Mouse (Mus musculus) forebrain, postnatal 0 days (tissue): ENCODE results near the gene Ctbp2. TPM values are rescaled to one million over a fixed set of nuclear protein-coding genes. Genes with fewer than 3 reads are reported as not detected.
A peak's percentile ranks its signal among the peaks of the same experiment; 100 is the strongest.

ENCODE experiments used
- ATAC-seq: fragments of 200-750 bp; cut with Nextera tagmentation; 2 replicates; pipeline ENCODE4 v1.8.0; 2017; ENCODE audit warnings: mild to moderate bottlenecking, moderate library complexity
- DNase-seq: peaks from one replicate; pipeline ENCODE4 v3.0.0-alpha.2; 2015
- H3K27ac ChIP-seq: fragments of 300-500 bp; sonication (generic); 2 replicates; pipeline ENCODE4 v1.5.1; 2014; ENCODE audit warnings: low read depth, mild to moderate bottlenecking, antibody characterized with exemption, low read length, moderate library complexity, mixed read lengths
- H3K27me3 ChIP-seq: fragments of 300-500 bp; sonication (generic); 2 replicates; pipeline ENCODE4 v1.6.1; 2014; ENCODE audit warnings: mild to moderate bottlenecking, low read length, mixed read lengths; ENCODE audit not compliant: insufficient read depth
- H3K36me3 ChIP-seq: fragments of 300-500 bp; sonication (generic); 2 replicates; pipeline ENCODE4 v1.6.1; 2014; ENCODE audit warnings: mild to moderate bottlenecking, moderate library complexity; ENCODE audit not compliant: insufficient read depth
- H3K4me1 ChIP-seq: fragments of 300-500 bp; sonication (generic); 2 replicates; pipeline ENCODE4 v1.6.1; 2014; ENCODE audit warnings: antibody characterized with exemption; ENCODE audit not compliant: insufficient read depth
- H3K4me2 ChIP-seq: fragments of 300-500 bp; sonication (generic); 2 replicates; pipeline ENCODE4 v1.6.1; 2014; ENCODE audit warnings: low read depth, mild to moderate bottlenecking, moderate library complexity
- H3K4me3 ChIP-seq: fragments of 300-500 bp; sonication (generic); 2 replicates; pipeline ENCODE4 v1.5.1; 2014; ENCODE audit warnings: low read depth, low read length, mixed read lengths
- H3K9ac ChIP-seq: fragments of 300-500 bp; sonication (generic); 2 replicates; pipeline ENCODE4 v1.6.1; 2014; ENCODE audit warnings: mild to moderate bottlenecking
- H3K9me3 ChIP-seq: fragments of 300-500 bp; sonication (generic); 2 replicates; pipeline ENCODE4 v1.6.1; 2016; ENCODE audit warnings: low read length
- CTCF ChIP-seq: sonication (generic); IDR thresholded peaks from 2 replicates; pipeline ENCODE4 v1.5.1; 2016; ENCODE audit warnings: antibody characterized with exemption, control low read depth, low read depth
- WGBS: fragments of 180-500 bp; shearing (Covaris S2); extraction: QIAGEN DNeasy Blood & Tissue Kit; methylation state at CpG from one replicate; pipeline ENCODE4 v1.1.7; 2014; 5-methylcytosine and 5-hydroxymethylcytosine counted together
- polyA plus RNA-seq: library from polyadenylated mRNA; unstranded; fragments of >200 nt; fragmentation: Nextera tagmentation; extraction: Ambion mirVana; gene quantifications from 2 replicates; pipeline ENCODE4 v1.2.1, GENCODE M21; 2015
- total RNA-seq: library from RNA; depleted of rRNA; stranded (reverse); fragments of >200 nt; gene quantifications from 2 replicates; pipeline ENCODE4 v1.2.3, GENCODE M21; 2014; rRNA removed

The Ctbp2 gene
- total RNA-seq (63.3 and 80.3 TPM in 2 replicates), polyA plus RNA-seq (32.4 and 35.2 TPM in 2 replicates)

DNA sequence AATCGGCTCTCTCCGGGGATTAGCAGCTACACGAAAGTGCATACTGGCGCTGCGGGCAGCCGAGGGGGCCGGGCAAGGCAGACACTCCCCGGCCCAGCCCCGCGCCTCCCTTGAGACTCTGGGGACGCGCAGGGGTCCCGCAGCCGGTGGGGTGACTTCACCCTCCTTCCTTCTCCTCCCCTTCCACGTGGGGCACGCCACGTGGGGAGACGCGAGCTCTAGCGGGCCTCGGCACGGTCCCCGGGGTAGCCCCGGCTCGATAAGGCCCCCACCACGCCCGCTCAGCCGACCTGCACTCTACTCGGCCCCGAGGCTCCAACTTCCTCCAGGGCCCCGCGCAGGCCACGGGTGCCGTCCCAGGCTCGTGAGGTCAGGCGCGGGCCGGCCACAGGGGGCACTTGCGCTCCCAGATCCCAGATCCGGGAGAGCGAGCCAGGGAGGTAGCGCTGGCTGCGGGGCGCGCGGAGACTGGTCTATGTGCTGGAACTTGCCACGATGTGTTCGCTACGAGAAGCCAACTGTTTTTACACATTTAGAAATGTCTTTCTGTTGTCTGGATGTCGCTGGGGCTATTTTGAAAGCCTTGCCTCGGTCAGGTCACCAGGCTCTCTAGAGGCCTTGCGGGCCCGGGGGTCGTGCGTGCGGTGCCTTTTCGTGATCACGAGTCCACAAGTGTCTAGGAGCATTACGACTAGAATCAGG, at the start of gene Ctbp2:
Gene Ctbp2, minus strand, starts transcription at position 356 of the 702 bp plus-strand sequence.
- TF ChIP-seq CTCF, result peak; percentile 63
- Histone ChIP-seq H3K9ac (peak within 1 kb of the TSS; percentile 80), H3K36me3 (no peaks in the 10 kb centered on the region), H3K4me2 (peak within 1 kb of the TSS; percentile 99), H3K27me3 (no peaks in the 10 kb centered on the region; the same call in 1 of the 2 replicates), H3K4me3 (peak within 1 kb of the TSS; percentile 79), H3K9me3 (no peaks in the 10 kb centered on the region), H3K4me1 (peaks cover 4% of the 10 kb centered on the region; the same call in 1 of the 2 replicates), H3K27ac (peak within 1 kb of the TSS; percentile 89)
- ATAC-seq (peak; percentile 83), DNase-seq (peak; percentile 82)
- under 1% methylated on average over 59 of the region's 59 CpGs for WGBS

DNA sequence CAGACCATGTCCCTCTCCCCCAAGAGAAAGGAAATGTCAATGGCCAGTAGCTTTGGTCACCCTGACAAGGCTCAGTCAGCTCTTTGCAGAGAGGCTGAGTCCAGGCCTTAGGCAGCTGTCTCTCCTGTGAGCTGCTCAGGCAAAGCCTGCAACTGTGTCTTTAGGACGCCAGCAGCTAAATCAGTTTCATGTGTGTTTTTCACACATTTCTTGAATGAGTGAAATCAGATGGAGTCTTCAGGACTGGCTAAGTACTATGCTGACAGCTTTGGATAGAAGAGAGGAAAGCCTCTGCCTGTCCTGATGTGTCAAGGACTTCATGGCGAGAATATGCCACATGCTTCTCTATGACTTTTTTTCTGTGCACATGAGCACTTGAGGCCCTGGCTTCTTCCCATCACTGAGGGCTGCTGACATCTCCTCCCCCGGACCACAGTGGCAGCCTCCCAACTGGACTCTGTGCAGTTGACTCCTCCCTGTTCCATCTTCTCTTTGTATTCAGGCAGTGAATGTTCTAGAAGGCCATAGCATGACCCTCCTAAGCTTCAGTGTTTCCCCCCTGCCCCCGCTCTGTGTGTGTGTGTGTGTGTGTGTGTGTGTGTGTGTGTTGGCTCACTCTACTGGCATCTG, 47.4 kb upstream of the Ctbp2 start:
- Histone ChIP-seq H3K27me3 (no peaks in the 10 kb centered on the region), H3K4me3 (no peak overlapping the region), H3K36me3 (no peaks in the 10 kb centered on the region), H3K27ac (no peak overlapping the region), H3K9me3 (no peaks in the 10 kb centered on the region), H3K4me2 (no peak overlapping the region), H3K9ac (no peak overlapping the region), H3K4me1 (no peaks in the 10 kb centered on the region)
- DNase-seq (no peak), ATAC-seq (no peak)
- 70% methylated on average over 4 of the region's 4 CpGs for WGBS
- TF ChIP-seq CTCF, result no peak

DNA sequence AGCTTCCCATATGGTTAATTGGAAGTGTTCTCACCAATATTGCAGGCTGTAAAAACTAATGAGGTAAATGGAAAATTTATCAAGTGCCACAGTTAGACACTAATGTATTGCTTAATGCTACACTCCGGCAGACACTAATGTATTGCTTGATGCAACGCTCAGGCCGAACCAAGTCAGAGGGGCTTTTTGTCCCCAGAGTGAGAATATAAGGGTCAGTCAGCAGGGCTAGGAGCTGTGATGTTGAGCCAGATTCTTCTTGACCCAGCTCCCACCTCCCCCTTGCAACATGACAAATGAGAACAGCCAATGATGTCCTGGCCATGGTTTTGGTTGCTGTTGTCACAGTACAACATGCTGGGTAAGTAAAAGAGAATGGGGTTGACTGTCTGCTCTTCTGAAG, 44.8 kb upstream of the Ctbp2 start:
- DNase-seq (no peak), ATAC-seq (no peak)
- Histone ChIP-seq H3K36me3 (no peaks in the 10 kb centered on the region), H3K4me1 (no peaks in the 10 kb centered on the region), H3K4me3 (no peak overlapping the region), H3K9ac (no peak overlapping the region), H3K9me3 (no peaks in the 10 kb centered on the region), H3K4me2 (no peak overlapping the region), H3K27ac (no peak overlapping the region), H3K27me3 (no peaks in the 10 kb centered on the region)
- TF ChIP-seq CTCF, result no peak
- 90% methylated on average over 3 of the region's 3 CpGs for WGBS

GRCm38 (mm10) chr7:133167903-133168302, 43.7 kb upstream of the Ctbp2 start:
- no peaks in the 10 kb centered on the region for H3K9me3 ChIP-seq
- no peak overlapping the region for H3K9ac ChIP-seq
- WGBS, result 87% methylated on average over 2 of the region's 2 CpGs
- H3K27ac ChIP-seq, result no peak overlapping the region
- H3K4me3 ChIP-seq, result no peak overlapping the region
- H3K4me1 ChIP-seq, result no peaks in the 10 kb centered on the region
- TF ChIP-seq CTCF, result no peak
- H3K27me3 ChIP-seq, result no peaks in the 10 kb centered on the region
- ATAC-seq, result no peak
- H3K36me3 ChIP-seq, result no peaks in the 10 kb centered on the region
- no peak overlapping the region for H3K4me2 ChIP-seq
- DNase-seq, result no peak

DNA sequence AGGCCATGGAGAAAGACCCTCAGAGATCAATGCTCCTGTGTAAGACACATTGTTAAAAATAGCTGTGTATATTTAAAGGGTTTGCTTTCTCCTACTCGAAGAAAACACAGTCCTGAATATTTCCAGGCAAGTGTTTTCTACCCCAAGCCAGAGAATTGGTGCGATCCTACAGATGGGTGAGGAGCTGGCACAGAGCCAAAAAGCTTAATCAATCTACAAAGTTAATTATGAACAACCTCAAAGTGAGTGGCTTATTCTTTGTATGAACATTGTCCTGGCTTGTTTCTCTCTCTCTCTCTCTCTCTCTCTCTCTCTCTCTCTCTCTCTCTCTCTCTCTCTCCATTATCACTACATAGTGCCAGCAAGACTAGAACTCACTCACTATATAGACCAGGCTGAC, 40.6 kb upstream of the Ctbp2 start:
- no peaks in the 10 kb centered on the region for H3K9me3 ChIP-seq
- no peak overlapping the region for H3K4me3 ChIP-seq
- no peak for TF ChIP-seq CTCF
- no peak overlapping the region for H3K27ac ChIP-seq
- ATAC-seq, result no peak
- no peaks in the 10 kb centered on the region for H3K36me3 ChIP-seq
- 29% methylated on average over 2 of the region's 2 CpGs for WGBS
- H3K4me2 ChIP-seq, result no peak overlapping the region
- H3K9ac ChIP-seq, result no peak overlapping the region
- no peaks in the 10 kb centered on the region for H3K27me3 ChIP-seq
- peak; percentile 61 for DNase-seq
- H3K4me1 ChIP-seq, result no peaks in the 10 kb centered on the region

DNA sequence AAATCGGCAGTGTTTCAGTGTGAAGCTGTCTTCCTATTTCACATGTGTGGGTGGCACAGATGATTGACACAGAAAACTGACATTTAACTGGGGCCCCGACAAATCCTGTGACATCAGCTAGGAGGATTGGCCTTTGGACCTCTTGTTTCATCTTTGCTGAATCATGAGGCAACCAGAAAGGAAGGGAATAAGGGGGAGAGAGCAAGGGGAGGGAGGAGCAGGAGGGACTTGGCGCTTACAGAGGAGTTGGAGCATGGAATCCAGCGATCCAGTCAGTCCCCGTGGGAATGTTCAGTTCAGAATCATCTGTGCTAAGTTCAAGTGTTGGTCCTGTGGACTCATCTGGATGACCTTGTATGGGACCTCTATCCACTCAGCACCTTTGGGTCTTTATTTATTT, 38.9 kb upstream of the Ctbp2 start:
- TF ChIP-seq CTCF, result no peak
- no peaks in the 10 kb centered on the region for H3K9me3 ChIP-seq
- no peak overlapping the region for H3K4me3 ChIP-seq
- no peak for ATAC-seq
- H3K27ac ChIP-seq, result no peak overlapping the region
- H3K9ac ChIP-seq, result no peak overlapping the region
- H3K27me3 ChIP-seq, result no peaks in the 10 kb centered on the region
- H3K4me1 ChIP-seq, result no peaks in the 10 kb centered on the region
- 60% methylated on average over 5 of the region's 5 CpGs for WGBS
- H3K36me3 ChIP-seq, result no peaks in the 10 kb centered on the region
- no peak for DNase-seq
- no peak overlapping the region for H3K4me2 ChIP-seq

GRCm38 (mm10) chr7:133162131-133162530, 38.0 kb upstream of the Ctbp2 start:
- no peaks in the 10 kb centered on the region for H3K9me3 ChIP-seq
- no peak overlapping the region for H3K4me3 ChIP-seq
- H3K4me1 ChIP-seq, result no peaks in the 10 kb centered on the region
- WGBS, result 58% methylated on average over 2 of the region's 2 CpGs
- ATAC-seq, result no peak
- H3K36me3 ChIP-seq, result no peaks in the 10 kb centered on the region
- H3K27me3 ChIP-seq, result no peaks in the 10 kb centered on the region
- H3K27ac ChIP-seq, result no peak overlapping the region
- TF ChIP-seq CTCF, result no peak
- H3K9ac ChIP-seq, result no peak overlapping the region
- no peak for DNase-seq
- no peak overlapping the region for H3K4me2 ChIP-seq
